Mouse (Mus musculus) heart, postnatal 14 days (tissue): ENCODE measurements at regions not wholly inside any gene's neighbourhood (a gene's known extent, or its start where the extent isn't known, plus 50 kb on each side); places are given as distances from the start of the nearest gene placed in this dataset.

ENCODE experiments used
- DNase-seq, 2 experiments: peaks; one replicate each; pipeline ENCODE4 v3.0.0; 2021 to 2022
- intact Hi-C: fragments of 180-260 bp; cut with DNase I; formaldehyde crosslinking; loops from one replicate; pipeline ENCODE4 v1.15.1; 2025

DNA sequence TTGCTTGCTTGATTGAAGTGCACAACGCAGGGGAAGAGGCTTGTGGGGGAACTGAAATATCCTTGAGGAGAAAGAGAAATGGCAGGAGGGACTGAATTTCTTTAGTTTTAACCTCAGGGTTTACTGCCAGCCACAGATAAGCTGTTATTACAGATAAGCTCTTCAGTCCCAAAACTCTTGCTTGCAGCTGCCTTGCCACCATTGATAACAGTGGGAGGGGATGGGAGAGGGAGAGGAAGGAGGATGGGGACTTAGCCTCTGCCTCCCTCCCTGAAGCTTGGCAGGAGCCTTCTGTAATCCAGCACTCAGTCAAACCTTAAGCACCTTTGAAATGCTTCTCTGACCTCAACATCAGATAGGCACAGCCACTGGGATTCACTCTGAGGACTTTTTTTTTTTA lies 471.4 kb upstream of the Lsamp start:
- no peak for DNase-seq
- intact Hi-C loops: no loop called here

DNA sequence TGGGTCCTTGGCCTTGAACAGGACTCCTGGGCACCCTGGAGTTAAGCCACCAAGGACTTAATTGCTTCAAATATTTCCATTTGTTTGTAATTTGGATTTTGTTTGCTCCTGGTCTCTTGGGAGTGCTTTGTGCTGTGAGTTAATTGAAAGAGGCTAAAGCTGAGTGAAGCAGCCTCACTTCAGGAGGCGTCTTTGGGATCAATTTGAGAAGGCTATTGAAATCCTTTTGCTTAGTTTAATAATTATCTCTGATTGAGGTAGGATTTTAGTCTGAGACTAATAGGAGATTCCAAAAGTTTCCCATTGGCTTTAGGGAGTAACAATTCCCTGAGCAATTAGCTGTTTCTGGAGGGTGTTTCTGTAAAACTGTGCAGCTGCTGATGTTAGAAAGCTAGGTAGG lies 470.5 kb upstream of the Lsamp start:
- intact Hi-C loops: no loop called here
- DNase-seq: no peak

DNA sequence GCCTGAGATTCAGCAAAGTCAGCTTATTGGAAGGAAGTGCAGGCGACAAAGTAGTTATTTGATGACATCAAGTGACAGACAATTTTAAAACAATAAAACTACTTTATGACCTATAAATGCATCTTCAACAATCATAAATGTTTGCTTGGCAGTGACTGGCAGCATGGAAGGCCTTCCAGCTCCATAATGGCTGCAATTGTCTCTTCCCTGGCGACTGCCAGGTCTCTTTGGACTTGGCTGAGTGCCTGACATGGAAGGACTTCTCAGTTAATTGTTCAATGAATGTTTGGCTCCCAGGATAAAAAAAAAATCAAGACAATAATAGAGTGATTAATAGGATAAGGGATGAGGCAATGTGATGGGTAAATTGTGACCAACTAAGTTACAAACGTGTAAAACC lies 453.1 kb upstream of the Lsamp start:
- intact Hi-C loops: no loop called here
- no peak for DNase-seq

- intact Hi-C loops: no loop called here
- DNase-seq: no peak
Observed at GRCm38 (mm10) chr16:39532770-39533169, 451.4 kb upstream of the Lsamp start.

DNA sequence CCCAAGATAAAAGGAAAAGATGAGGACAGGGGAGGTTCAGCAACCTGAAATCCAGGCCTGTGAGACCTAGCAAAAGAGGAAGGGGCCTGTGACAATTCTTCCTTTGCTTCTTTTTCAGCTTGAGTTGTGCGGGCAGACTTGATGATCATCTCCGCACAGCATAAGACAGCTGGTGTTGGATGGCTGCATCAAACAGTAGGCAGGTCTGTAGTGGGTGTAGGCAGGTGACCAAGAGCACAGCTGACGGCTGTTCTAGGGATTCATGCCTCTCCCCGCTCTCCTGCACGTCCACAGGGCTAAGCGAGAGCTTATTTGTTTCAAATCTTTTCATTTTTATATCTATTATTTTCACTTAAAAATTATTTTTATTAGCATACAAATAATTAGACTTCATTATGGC lies 450.8 kb upstream of the Lsamp start:
- no peak for DNase-seq
- intact Hi-C loops: no loop called here

GRCm38 (mm10) chr16:39553316-39553715 lies 430.8 kb upstream of the Lsamp start:
- intact Hi-C loops: no loop called here
- peak in 1 of 2 experiments; percentile 29 for DNase-seq

- intact Hi-C loops: no loop called here
- DNase-seq: no peak
Observed at GRCm38 (mm10) chr16:39576620-39577019, 407.5 kb upstream of the Lsamp start.

DNA sequence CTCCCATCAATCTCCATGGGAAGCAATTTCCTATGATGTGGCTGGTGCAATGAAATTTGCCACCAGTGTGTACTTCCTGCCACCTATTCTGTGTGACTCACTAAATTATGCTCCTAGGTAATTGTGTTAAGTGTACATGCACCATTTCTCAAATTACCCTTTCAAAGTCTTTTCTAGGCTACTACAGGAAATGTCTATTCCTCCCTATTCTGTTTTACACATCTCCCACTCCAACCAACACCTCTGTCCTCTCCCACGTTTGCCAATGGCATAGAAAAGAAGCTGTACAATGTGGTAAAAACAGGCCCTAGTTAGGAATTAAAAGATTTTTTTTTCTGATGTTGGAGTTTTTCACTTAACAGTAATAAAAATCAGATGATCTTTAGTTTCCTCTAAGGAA lies 404.5 kb upstream of the Lsamp start:
- intact Hi-C loops: no loop called here
- no peak for DNase-seq
